Mouse (Mus musculus): ENCODE data around the gene Hrh1.
A peak's percentile ranks its signal among the peaks of the same experiment; 100 is the strongest.

Hrh1 gene

GRCm38 (mm10) chr6:114397691-114398217 lies at the start of gene Hrh1:
Hrh1 (plus strand) TSS chr6:114397936.
- DNase-seq = peak; percentile 47

GRCm38 (mm10) chr6:114354635-114355034 lies 43.1 kb upstream of the Hrh1 start:
- no peak for DNase-seq

- peak; percentile 54 for DNase-seq
Observed at GRCm38 (mm10) chr6:114358171-114358570, 39.6 kb upstream of the Hrh1 start.

GRCm38 (mm10) chr6:114362355-114362754 lies 35.4 kb upstream of the Hrh1 start:
- no peak for DNase-seq

GRCm38 (mm10) chr6:114363740-114364139 lies 34.0 kb upstream of the Hrh1 start:
- DNase-seq = no peak

- DNase-seq = no peak
Observed at GRCm38 (mm10) chr6:114364734-114365133, 33.0 kb upstream of the Hrh1 start.

GRCm38 (mm10) chr6:114366191-114366590 lies 31.5 kb upstream of the Hrh1 start:
- no peak for DNase-seq

DNA sequence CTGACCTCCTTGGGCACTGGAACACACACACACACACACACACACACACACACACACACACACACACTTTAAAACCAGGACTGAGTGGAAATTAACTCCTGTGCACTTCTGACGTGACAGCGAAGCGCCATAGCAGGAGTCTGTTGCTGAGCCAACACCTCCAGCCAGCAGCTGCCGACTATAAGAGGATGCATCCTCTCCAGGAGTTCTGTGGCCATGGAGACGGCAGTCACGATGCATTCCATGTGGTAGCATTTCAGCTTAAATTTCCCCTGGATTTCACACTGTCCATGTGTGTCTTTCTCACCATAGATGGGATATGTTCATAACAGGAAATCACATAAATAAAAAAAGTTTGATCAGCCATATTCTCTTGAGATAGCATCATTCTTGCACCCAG lies 30.1 kb upstream of the Hrh1 start:
- no peak for DNase-seq

GRCm38 (mm10) chr6:114368196-114368595 lies 29.5 kb upstream of the Hrh1 start:
- no peak for DNase-seq

GRCm38 (mm10) chr6:114372741-114373140 lies 25.0 kb upstream of the Hrh1 start:
- DNase-seq = no peak

- no peak for DNase-seq
Observed at GRCm38 (mm10) chr6:114380872-114381271, 16.9 kb upstream of the Hrh1 start.

GRCm38 (mm10) chr6:114387320-114387719 lies 10.4 kb upstream of the Hrh1 start:
- DNase-seq = no peak

- DNase-seq = no peak
Observed at GRCm38 (mm10) chr6:114387855-114388254, 9.9 kb upstream of the Hrh1 start.

DNA sequence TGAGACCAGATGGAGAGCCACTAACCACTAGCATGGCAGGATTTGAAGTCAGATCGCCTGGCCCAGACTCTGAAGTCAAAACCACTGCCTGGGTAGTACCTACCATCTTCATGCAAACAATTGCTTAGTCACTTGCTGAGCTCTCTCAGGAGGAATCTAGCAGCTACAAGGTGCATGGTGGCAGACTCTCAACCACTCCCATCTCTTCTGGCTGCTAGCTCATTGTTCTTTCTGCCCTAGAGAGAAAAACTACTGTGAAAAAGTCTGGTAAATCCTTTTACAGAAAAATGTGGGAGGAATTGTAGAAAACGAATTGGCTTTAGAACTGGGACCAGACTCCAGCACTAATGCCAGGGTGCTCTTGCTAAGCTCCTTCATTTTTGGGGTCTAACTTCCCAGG lies 7.6 kb upstream of the Hrh1 start:
- DNase-seq = no peak

DNA sequence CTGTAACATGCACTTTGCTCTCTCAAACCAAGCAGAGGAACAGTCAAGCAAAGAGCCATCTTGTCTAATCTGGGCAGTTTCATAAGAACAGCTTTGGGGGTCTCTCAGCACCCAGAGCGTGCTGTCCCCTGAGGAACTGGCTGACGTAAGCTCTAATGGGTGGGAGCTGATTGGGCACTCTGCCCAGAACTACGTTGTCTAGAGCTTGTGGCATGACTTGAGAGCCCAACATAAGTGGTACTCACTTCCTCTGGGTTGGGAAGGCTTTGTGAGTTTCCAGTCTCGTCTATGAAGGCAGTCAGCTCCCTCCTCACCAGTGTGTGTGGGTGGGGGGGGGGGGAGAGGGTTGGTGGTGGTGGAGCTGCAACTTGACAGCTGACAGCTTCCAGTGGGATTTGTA lies 2.8 kb upstream of the Hrh1 start:
- DNase-seq = peak; percentile 44

- DNase-seq = no peak
Observed at GRCm38 (mm10) chr6:114396605-114397004, 1.1 kb upstream of the Hrh1 start.

- no peak for DNase-seq
Observed at GRCm38 (mm10) chr6:114397280-114397679, 456 bp upstream of the Hrh1 start.

DNA sequence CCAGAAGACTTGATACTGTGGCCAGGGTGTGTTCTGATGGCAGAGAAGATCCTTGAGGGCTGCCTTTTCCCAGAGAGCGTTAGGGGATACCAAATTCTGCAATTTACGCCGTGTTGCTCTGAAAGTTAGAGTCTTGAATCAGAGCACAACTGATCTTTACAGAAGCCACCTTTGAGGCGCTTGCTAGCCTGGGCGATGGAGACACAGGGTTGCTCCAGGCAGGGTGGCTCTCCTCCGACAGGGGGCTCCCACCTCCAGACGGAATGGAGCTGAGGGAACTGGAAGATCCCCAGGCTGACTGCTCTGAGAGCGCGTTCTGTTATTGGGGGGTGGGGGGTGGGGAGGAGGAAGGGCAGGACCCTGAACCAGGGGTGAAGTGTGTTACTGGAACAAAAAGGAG lies 890 bp downstream of the Hrh1 start:
- DNase-seq = peak; percentile 56

DNA sequence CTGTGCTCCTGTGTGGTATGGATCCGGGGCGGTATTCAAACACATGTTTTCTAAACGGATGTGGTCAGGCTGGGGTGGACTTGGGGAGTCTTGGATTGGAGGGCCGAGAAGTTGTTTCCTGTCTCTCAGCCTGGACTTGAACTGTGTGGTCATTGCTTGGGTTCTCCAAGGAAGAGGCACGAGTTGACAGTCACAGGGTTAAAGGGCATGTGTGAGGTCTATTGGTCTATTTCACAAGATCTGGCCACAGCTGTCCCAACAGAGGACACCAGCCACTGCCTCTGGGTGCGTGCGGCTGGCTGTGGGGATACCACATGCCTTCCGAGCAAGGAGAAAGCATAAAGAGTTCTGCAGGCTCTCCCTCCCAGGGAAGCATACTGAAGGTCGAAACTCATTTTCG lies 2.7 kb downstream of the Hrh1 start:
- peak; percentile 19 for DNase-seq

DNA sequence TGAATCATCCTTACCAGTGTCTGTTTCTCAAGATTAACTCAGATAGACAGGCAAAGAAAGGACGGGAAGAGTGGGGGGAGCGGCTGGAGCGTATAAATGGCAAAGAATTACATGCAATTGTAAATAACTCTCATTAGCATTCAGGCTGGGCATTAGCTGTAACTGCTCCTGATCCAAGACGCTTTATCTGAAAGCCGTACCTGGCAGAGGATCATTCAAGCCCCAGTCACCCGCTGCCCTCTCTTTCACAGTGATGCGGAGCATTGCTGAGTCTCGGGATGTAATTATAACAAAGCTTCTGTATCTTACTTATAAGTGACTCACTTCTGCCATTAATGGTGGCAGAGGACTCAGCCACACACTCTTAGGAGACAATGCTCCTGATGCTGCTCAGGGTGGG lies 3.1 kb downstream of the Hrh1 start:
- DNase-seq = no peak

DNA sequence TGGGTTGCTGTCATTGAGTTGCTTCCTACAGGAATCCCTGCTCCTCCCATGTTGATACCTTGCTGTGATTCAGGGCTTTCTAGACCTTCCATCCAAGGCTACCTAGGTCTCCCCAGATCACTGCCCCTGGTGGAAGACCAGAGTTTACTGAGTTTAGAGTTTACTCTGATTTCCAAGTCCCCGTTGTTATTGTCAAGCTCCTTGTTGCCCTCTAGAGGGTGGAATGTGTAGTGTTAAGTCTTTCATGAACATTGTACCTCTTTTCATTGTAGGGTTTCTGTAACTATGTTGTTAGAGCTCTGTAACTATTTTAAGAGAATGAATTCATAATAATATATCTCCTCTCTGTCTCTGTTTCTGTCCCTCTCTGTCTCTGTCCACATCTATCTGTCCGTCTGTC lies 4.4 kb downstream of the Hrh1 start:
- DNase-seq = no peak

DNA sequence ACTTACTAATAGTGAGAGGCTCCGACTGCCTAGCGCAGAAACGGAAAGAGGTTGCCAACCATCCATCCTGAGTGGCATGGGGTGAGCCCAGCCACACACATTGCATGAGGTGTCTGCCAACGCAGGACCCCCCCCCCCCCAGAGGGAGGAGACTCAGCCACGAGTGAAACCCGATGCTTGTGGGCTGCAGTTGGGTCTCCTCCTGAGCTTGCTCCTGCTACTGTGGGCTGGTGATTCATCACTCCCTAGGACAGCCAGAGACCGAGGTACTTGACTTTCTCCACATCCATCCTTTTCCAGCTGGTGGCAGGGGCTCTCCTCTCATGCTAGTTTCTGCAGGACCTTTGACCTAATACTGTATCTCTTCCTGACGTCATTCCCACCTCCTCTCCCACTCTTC lies 5.9 kb downstream of the Hrh1 start:
- no peak for DNase-seq

GRCm38 (mm10) chr6:114404128-114404527 lies 6.4 kb downstream of the Hrh1 start:
- peak; percentile 28 for DNase-seq

DNA sequence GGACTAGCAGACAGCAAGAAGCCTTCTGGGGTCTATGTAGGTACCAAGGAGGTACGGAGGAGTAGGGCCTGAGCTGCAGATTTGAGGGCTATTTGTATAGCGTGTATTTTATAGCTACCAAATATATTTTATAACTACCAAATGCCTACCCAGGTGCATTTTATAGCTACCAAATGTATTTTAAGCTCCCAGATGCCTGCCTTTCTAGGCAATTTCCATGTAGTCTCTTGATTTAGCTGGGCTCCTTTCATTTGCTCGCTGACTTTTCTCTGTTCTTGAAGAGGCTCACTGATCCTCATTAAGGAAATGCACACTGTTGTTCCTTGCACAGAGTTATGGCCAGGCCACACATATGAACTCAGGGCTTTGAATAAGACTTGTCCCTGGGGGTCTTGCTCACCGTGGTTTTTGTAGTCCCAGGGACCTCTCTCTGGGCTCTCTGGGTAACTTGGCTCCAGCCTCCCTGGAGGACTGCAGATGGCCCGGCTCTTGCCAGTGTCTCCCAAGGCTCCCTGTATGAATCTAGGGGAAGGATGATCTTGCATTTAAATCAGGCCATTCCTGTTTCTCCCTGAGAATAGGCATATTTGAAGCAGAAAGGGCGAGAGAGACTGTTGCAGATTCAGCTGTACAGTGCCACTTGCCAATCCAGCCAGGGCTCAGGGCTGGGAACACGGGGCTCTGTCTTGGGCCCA lies 7.2 kb downstream of the Hrh1 start:
- DNase-seq = no peak

DNA sequence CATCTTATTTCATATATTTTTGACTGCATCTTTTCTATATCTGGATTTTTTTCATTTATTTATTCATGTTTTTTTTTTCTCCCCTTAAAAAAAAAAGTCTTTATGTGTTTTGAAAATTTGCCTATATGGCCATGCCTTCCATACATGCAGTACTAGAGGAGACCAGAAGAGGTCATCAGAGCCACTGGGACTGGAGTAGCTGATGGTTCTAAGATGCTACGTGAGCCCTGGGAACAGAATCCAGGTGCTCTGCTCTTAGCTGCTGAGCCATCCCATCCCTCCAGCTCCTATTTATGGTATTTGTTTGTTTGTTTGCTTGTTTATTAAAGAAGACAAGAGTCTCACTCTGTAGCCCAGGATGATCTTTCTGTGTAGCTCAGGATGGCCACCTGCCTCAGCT lies 8.9 kb downstream of the Hrh1 start:
- peak; percentile 32 for DNase-seq

All from lung, postnatal 10 days (tissue).